Mouse (Mus musculus) intestine, embryonic 14.5 days (tissue): Measurements from ENCODE around the gene Fam57b. TPM values are rescaled to one million over a fixed set of nuclear protein-coding genes. Genes with fewer than 3 reads are reported as not detected.
A peak's percentile ranks its signal among the peaks of the same experiment; 100 is the strongest.

Source experiments
- ATAC-seq: fragments of 200-750 bp; cut with Nextera tagmentation; replicated peaks from 2 replicates; pipeline ENCODE4 v1.8.0; 2017; ENCODE audit warnings: low read depth, moderate number of reproducible peaks, moderate TSS enrichment, moderate library complexity; ENCODE audit not compliant: low FRiP score, low TSS enrichment
- DNase-seq: peaks from one replicate; pipeline ENCODE4 v3.0.0-alpha.2; 2018; ENCODE audit warnings: low spot score
- H3K27ac ChIP-seq: fragments of 300-500 bp; sonication (generic); 2 replicates; pipeline ENCODE4 v1.5.1; 2014; ENCODE audit warnings: low read depth, mild to moderate bottlenecking, control low read depth
- H3K27me3 ChIP-seq: fragments of 300-500 bp; sonication (generic); replicated peaks from 2 replicates; pipeline ENCODE4 v1.6.1; 2014; ENCODE audit warnings: low read length, control low read depth; ENCODE audit not compliant: control insufficient read depth, insufficient read depth
- H3K36me3 ChIP-seq: fragments of 300-500 bp; sonication (generic); 2 replicates; pipeline ENCODE4 v1.6.1; 2014; ENCODE audit warnings: low read length, control low read depth; ENCODE audit not compliant: control insufficient read depth, insufficient read depth
- H3K4me1 ChIP-seq: fragments of 300-500 bp; sonication (generic); replicated peaks from 2 replicates; pipeline ENCODE4 v1.6.1; 2014; ENCODE audit warnings: low read length, control low read depth, mixed read lengths; ENCODE audit not compliant: control insufficient read depth, insufficient read depth
- H3K4me2 ChIP-seq: fragments of 300-500 bp; sonication (generic); 2 replicates; pipeline ENCODE4 v1.6.1; 2014; ENCODE audit warnings: low read length
- H3K4me3 ChIP-seq: fragments of 300-500 bp; sonication (generic); 2 replicates; pipeline ENCODE4 v1.5.1; 2014; ENCODE audit warnings: low read depth, low read length, control low read depth, mixed read lengths
- H3K9ac ChIP-seq: fragments of 300-500 bp; sonication (generic); 2 replicates; pipeline ENCODE4 v1.6.1; 2014; ENCODE audit warnings: mild to moderate bottlenecking, low read length
- H3K9me3 ChIP-seq: fragments of 300-500 bp; sonication (generic); 2 replicates; pipeline ENCODE4 v1.6.1; 2016; ENCODE audit warnings: low read length, control low read depth; ENCODE audit not compliant: control insufficient read depth
- WGBS: fragments of 180-500 bp; shearing (Covaris S2); extraction: QIAGEN DNeasy Blood & Tissue Kit; methylation state at CpG from one replicate; pipeline ENCODE4 v1.1.7; 2014; 5-methylcytosine and 5-hydroxymethylcytosine counted together
- polyA plus RNA-seq: library from polyadenylated mRNA; unstranded; fragments of >200 nt; fragmentation: Nextera tagmentation; extraction: Ambion mirVana; gene quantifications from 2 replicates; pipeline ENCODE4 v1.2.1, GENCODE M21; 2014

Gene Fam57b
- polyA plus RNA-seq, 1 experiment from 2014 or later, result 1.8 TPM

DNA sequence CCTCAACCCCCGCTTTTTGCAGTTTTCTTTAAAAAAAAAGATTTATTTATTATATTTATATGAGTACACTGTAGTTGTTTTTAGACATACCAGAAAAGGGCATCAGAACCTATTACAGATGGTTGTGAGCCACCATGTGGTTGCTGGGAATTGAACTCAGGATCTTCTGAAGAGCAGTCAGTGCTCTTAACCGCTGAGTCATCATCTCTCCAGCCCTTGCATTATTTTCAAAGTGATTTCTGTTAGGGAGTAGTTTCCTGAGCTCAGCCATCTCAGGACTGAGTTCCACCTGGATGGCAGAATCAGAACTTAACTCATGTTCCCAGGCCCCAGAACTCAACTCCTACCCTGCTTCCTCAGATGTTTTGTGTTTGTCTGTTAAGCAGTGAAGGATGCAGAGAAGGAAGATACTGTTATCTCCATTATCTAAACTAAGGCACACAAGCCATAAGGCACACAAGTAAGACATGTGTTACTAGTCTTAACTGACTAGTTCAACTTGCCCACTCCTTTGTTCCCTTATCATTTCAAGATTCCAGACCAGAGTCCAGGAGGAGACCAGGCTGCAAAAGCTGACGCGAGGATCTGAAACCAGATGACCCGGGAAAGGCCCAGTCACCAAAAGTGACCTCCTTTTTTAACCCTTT, 12.4 kb downstream of the Fam57b start:
- 0 out of 2 replicates have a peak, but pooled peaks cover 7% of the 10 kb centered on the region for H3K36me3 ChIP-seq
- H3K9ac ChIP-seq, result peak overlapping the region; percentile 69
- 0 out of 2 replicates have a peak overlapping the region, but pooled peaks have one; percentile 73 for H3K4me3 ChIP-seq
- no peak for DNase-seq
- no peaks in the 10 kb centered on the region for H3K9me3 ChIP-seq
- H3K27ac ChIP-seq, result peak overlapping the region; percentile 76; the same call in 1 of the 2 replicates
- no peak for ATAC-seq
- peak overlapping the region; percentile 87 for H3K4me2 ChIP-seq
- WGBS, result 56% methylated on average over 5 of the region's 5 CpGs
- no peaks in the 10 kb centered on the region for H3K27me3 ChIP-seq
- H3K4me1 ChIP-seq, result peaks cover 15% of the 10 kb centered on the region

- no peaks in the 10 kb centered on the region for H3K27me3 ChIP-seq
- ATAC-seq (no peak), DNase-seq (no peak)
- WGBS, result 66% methylated on average over 8 of the region's 8 CpGs
- no peak overlapping the region for H3K27ac ChIP-seq
- no peak overlapping the region for H3K4me2 ChIP-seq
- H3K36me3 ChIP-seq, result no peaks in the 10 kb centered on the region
- no peak overlapping the region for H3K9ac ChIP-seq
- no peaks in the 10 kb centered on the region for H3K4me1 ChIP-seq
- H3K4me3 ChIP-seq, result no peak overlapping the region
- H3K9me3 ChIP-seq, result no peaks in the 10 kb centered on the region
Measured at GRCm38 (mm10) chr7:126815726-126816222, 18.3 kb downstream of the Fam57b start.

GRCm38 (mm10) chr7:126816494-126816893, 19.0 kb downstream of the Fam57b start:
- no peaks in the 10 kb centered on the region for H3K36me3 ChIP-seq
- H3K27ac ChIP-seq, result no peak overlapping the region
- ATAC-seq (no peak), DNase-seq (no peak)
- WGBS, result 89% methylated on average over 8 of the region's 8 CpGs
- H3K4me2 ChIP-seq, result no peak overlapping the region
- no peaks in the 10 kb centered on the region for H3K9me3 ChIP-seq
- no peak overlapping the region for H3K9ac ChIP-seq
- H3K4me1 ChIP-seq, result no peaks in the 10 kb centered on the region
- no peaks in the 10 kb centered on the region for H3K27me3 ChIP-seq
- no peak overlapping the region for H3K4me3 ChIP-seq

GRCm38 (mm10) chr7:126817595-126817994, 20.1 kb downstream of the Fam57b start:
- Histone ChIP-seq H3K4me3 (no peak overlapping the region), H3K27me3 (peaks cover 3% of the 10 kb centered on the region; the same call in 1 of the 2 replicates), H3K4me2 (no peak overlapping the region), H3K9me3 (no peaks in the 10 kb centered on the region), H3K27ac (no peak overlapping the region), H3K9ac (no peak overlapping the region), H3K4me1 (no peaks in the 10 kb centered on the region), H3K36me3 (no peaks in the 10 kb centered on the region)
- no peak for DNase-seq
- 85% methylated on average over 7 of the region's 7 CpGs for WGBS
- ATAC-seq, result no peak

DNA sequence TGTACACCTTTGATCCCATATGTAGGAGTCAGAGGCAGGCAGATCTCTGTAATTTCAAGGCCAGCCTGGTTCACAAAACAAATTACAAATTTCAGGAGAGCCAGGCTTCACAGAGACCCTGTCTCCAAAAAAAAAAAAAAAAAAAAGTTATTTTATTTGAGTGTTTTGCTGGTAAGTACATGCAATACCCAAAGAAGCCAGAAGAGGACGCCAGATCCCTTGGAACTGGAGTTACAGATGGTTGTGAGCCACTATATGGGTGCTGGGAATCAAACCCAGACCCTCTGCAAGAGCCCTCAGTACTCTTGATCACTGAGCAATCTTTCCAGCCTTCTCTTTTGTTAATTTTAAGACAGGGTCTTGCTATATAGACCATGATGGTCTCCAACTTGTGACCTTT, 21.4 kb downstream of the Fam57b start:
- Histone ChIP-seq H3K4me1 (no peaks in the 10 kb centered on the region), H3K4me3 (no peak overlapping the region), H3K27ac (no peak overlapping the region), H3K27me3 (peaks cover 15% of the 10 kb centered on the region), H3K9ac (no peak overlapping the region), H3K9me3 (no peaks in the 10 kb centered on the region), H3K36me3 (no peaks in the 10 kb centered on the region), H3K4me2 (no peak overlapping the region)
- ATAC-seq, result no peak
- 19% methylated on average over 1 of the region's 1 CpGs for WGBS
- no peak for DNase-seq

GRCm38 (mm10) chr7:126821835-126822511, 24.5 kb downstream of the Fam57b start:
- WGBS, result 22% methylated on average over 7 of the region's 7 CpGs
- Histone ChIP-seq H3K4me1 (no peaks in the 10 kb centered on the region), H3K9me3 (no peaks in the 10 kb centered on the region), H3K27me3 (peaks cover 26% of the 10 kb centered on the region), H3K4me2 (no peak overlapping the region), H3K36me3 (no peaks in the 10 kb centered on the region), H3K9ac (no peak overlapping the region), H3K27ac (no peak overlapping the region), H3K4me3 (no peak overlapping the region)
- ATAC-seq (peak; percentile 51), DNase-seq (peak; percentile 92)

GRCm38 (mm10) chr7:126822741-126823140, 25.3 kb downstream of the Fam57b start:
- H3K27me3 ChIP-seq, result peaks cover 26% of the 10 kb centered on the region
- H3K4me2 ChIP-seq, result peak overlapping the region; percentile 43; the same call in 1 of the 2 replicates
- WGBS, result 9% methylated on average over 9 of the region's 9 CpGs
- no peak overlapping the region for H3K9ac ChIP-seq
- H3K4me1 ChIP-seq, result no peaks in the 10 kb centered on the region
- H3K36me3 ChIP-seq, result no peaks in the 10 kb centered on the region
- H3K9me3 ChIP-seq, result no peaks in the 10 kb centered on the region
- H3K4me3 ChIP-seq, result peak overlapping the region; percentile 22; the same call in 1 of the 2 replicates
- ATAC-seq (no peak), DNase-seq (no peak)
- no peak overlapping the region for H3K27ac ChIP-seq

DNA sequence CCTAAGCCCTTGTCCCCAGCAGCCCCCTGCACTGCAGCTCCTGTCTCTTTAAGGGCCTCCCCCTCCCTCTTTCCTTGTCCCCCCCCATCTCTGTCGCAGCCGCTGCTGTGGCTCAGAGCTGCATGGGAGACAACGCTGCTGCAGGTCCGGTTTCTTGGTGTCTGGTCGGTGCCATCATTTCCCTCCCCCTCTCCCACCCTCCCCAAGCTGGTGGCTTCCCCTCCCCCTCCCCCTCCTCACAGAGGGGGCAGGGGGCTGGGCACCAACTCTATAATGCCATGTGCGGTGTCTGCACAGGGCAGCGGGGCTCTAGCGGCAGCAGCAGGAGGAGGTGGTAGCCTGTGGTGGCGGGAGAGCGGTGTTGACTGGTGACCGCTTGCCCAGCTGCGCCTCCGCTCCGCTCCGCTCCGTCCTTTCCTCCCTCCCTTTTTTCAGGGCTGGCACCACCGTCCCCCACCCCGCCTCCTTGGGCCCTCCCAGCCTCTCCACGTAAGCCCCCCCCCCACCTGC, 25.8 kb downstream of the Fam57b start:
- Histone ChIP-seq H3K9ac (no peak overlapping the region), H3K4me3 (peak overlapping the region; percentile 22), H3K4me1 (no peaks in the 10 kb centered on the region), H3K9me3 (no peaks in the 10 kb centered on the region), H3K36me3 (no peaks in the 10 kb centered on the region), H3K27me3 (peaks cover 26% of the 10 kb centered on the region), H3K27ac (no peak overlapping the region), H3K4me2 (peak overlapping the region; percentile 43)
- DNase-seq (no peak), ATAC-seq (no peak)
- WGBS, result 2% methylated on average over 17 of the region's 19 CpGs
